Mouse (Mus musculus) embryonic facial prominence, embryonic 11.5 days (tissue): ENCODE results near the gene Bcar3. TPM values are rescaled to one million over a fixed set of nuclear protein-coding genes. Genes with fewer than 3 reads are reported as not detected.

Experiments
- ATAC-seq: fragments of 200-750 bp; cut with Nextera tagmentation; replicated peaks from 2 replicates; pipeline ENCODE4 v1.8.0; 2017; ENCODE audit warnings: low read depth; ENCODE audit not compliant: insufficient number of reproducible peaks, low FRiP score, low TSS enrichment
- DNase-seq: peaks from one replicate; pipeline ENCODE4 v3.0.0-alpha.2; 2015; ENCODE audit warnings: low spot score
- H3K27ac ChIP-seq: fragments of 300-500 bp; sonication (generic); replicated peaks from 2 replicates; pipeline ENCODE4 v1.5.1; 2014; ENCODE audit warnings: mild to moderate bottlenecking, low read depth, low read length, control low read depth
- H3K27me3 ChIP-seq: fragments of 300-500 bp; sonication (generic); 2 replicates; pipeline ENCODE4 v1.6.1; 2014; ENCODE audit warnings: mild to moderate bottlenecking, low read length, moderate library complexity, mixed read lengths; ENCODE audit not compliant: control insufficient read depth, insufficient read depth
- H3K36me3 ChIP-seq: fragments of 300-500 bp; sonication (generic); replicated peaks from 2 replicates; pipeline ENCODE4 v1.6.1; 2014; ENCODE audit warnings: low read depth, mild to moderate bottlenecking, low read length, moderate library complexity, mixed read lengths; ENCODE audit not compliant: control insufficient read depth, insufficient read depth
- H3K4me1 ChIP-seq: fragments of 300-500 bp; sonication (generic); 2 replicates; pipeline ENCODE4 v1.6.1; 2014; ENCODE audit warnings: low read length, mixed read lengths; ENCODE audit not compliant: control insufficient read depth, insufficient read depth
- H3K4me2 ChIP-seq: fragments of 300-500 bp; sonication (generic); 2 replicates; pipeline ENCODE4 v1.6.1; 2014; ENCODE audit warnings: low read depth, mild to moderate bottlenecking, control low read depth, low read length, moderate library complexity
- H3K4me3 ChIP-seq: fragments of 300-500 bp; sonication (generic); 2 replicates; pipeline ENCODE4 v1.5.1; 2014; ENCODE audit warnings: low read depth, low read length, control low read depth
- H3K9ac ChIP-seq: fragments of 300-500 bp; sonication (generic); replicated peaks from 2 replicates; pipeline ENCODE4 v1.6.1; 2014; ENCODE audit warnings: mild to moderate bottlenecking, control low read depth, low read length
- H3K9me3 ChIP-seq: fragments of 300-500 bp; sonication (generic); replicated peaks from 2 replicates; pipeline ENCODE4 v1.6.1; 2016; ENCODE audit warnings: mild to moderate bottlenecking, low read length, inconsistent platforms, mixed read lengths; ENCODE audit not compliant: control insufficient read depth
- WGBS: fragments of 180-500 bp; shearing (Covaris S2); extraction: QIAGEN DNeasy Blood & Tissue Kit; methylation state at CpG from one replicate; pipeline ENCODE4 v1.1.7; 2014; 5-methylcytosine and 5-hydroxymethylcytosine counted together
- polyA plus RNA-seq: library from polyadenylated mRNA; unstranded; fragments of >200 nt; fragmentation: Nextera tagmentation; extraction: Ambion mirVana; gene quantifications from 2 replicates; pipeline ENCODE4 v1.2.1, GENCODE M21; 2014

The Bcar3 gene
- polyA plus RNA-seq, 1 experiment from 2014 or later = 8.4 TPM

- Histone ChIP-seq H3K4me2 (no peak overlapping the region), H3K4me1 (0 out of 2 replicates have a peak, but pooled peaks cover 2% of the 10 kb centered on the region), H3K4me3 (no peak overlapping the region), H3K9me3 (no peaks in the 10 kb centered on the region), H3K9ac (no peak overlapping the region), H3K27me3 (no peaks in the 10 kb centered on the region), H3K27ac (no peak overlapping the region), H3K36me3 (no peaks in the 10 kb centered on the region)
- DNase-seq (no peak), ATAC-seq (no peak)
- whole genome bisulfite sequencing = 88% methylated on average over 14 of the region's 14 CpGs
These were observed 218.0 kb downstream of the Bcar3 start for GRCm38 (mm10) chr3:122511721-122512619.

- peaks cover 8% of the 10 kb centered on the region; the same call in 1 of the 2 replicates for H3K4me1 ChIP-seq
- H3K27me3 ChIP-seq = no peaks in the 10 kb centered on the region
- WGBS = 91% methylated on average over 16 of the region's 16 CpGs
- H3K36me3 ChIP-seq = no peaks in the 10 kb centered on the region
- H3K9me3 ChIP-seq = no peaks in the 10 kb centered on the region
- H3K4me3 ChIP-seq = no peak overlapping the region
- ATAC-seq (no peak), DNase-seq (no peak)
- H3K4me2 ChIP-seq = no peak overlapping the region
- no peak overlapping the region for H3K9ac ChIP-seq
- no peak overlapping the region for H3K27ac ChIP-seq
These were observed 218.9 kb downstream of the Bcar3 start for GRCm38 (mm10) chr3:122512725-122513375.

- 67% methylated on average over 6 of the region's 6 CpGs for WGBS
- H3K36me3 ChIP-seq = no peaks in the 10 kb centered on the region
These were observed 221.8 kb downstream of the Bcar3 start for GRCm38 (mm10) chr3:122515568-122516326.

DNA sequence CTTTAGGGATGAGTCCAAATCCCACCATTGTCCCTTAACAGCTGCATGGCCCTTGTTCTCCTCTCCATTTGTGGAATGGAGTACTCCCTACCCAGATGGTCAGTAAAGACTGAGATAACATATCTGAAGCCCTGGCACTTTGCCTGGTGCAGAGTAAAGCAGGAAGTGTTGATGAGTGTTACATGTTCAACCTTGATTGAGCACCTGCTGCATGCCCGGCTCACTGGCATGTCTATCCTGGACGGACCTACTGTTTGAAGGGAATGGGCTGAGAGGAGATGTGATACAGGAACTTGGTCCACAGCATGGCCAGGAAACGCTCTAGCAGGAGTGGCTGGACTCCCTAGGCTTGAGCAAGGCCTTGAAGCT is 222.4 kb downstream of the Bcar3 start:
- H3K4me1 ChIP-seq = peaks cover 7% of the 10 kb centered on the region
- no peaks in the 10 kb centered on the region for H3K27me3 ChIP-seq
- H3K36me3 ChIP-seq = no peaks in the 10 kb centered on the region
- H3K4me2 ChIP-seq = no peak overlapping the region
- H3K9ac ChIP-seq = no peak overlapping the region
- H3K4me3 ChIP-seq = no peak overlapping the region
- no peak for ATAC-seq
- no peaks in the 10 kb centered on the region for H3K9me3 ChIP-seq
- no peak overlapping the region for H3K27ac ChIP-seq
- DNase-seq = no peak
- WGBS = 94% methylated on average over 3 of the region's 3 CpGs

More at GRCm38 (mm10) chr3:122515568-122516326, 221.8 kb downstream of the Bcar3 start:
- Histone ChIP-seq H3K27me3 (no peaks in the 10 kb centered on the region), H3K4me2 (no peak overlapping the region), H3K4me3 (no peak overlapping the region), H3K9me3 (no peaks in the 10 kb centered on the region), H3K9ac (no peak overlapping the region), H3K27ac (no peak overlapping the region), H3K4me1 (peaks cover 7% of the 10 kb centered on the region)
- no peak for ATAC-seq
- DNase-seq = no peak

- ATAC-seq (peak; percentile 34; the same call in 1 of the 2 replicates), DNase-seq (no peak)
- no peak overlapping the region for H3K9ac ChIP-seq
- no peak overlapping the region for H3K4me3 ChIP-seq
- H3K27me3 ChIP-seq = no peaks in the 10 kb centered on the region
- H3K9me3 ChIP-seq = no peaks in the 10 kb centered on the region
- 38% methylated on average over 4 of the region's 4 CpGs for WGBS
- peaks cover 7% of the 10 kb centered on the region for H3K4me1 ChIP-seq
- no peaks in the 10 kb centered on the region for H3K36me3 ChIP-seq
- no peak overlapping the region for H3K4me2 ChIP-seq
- peak overlapping the region; percentile 70 for H3K27ac ChIP-seq
These were observed 223.8 kb downstream of the Bcar3 start for GRCm38 (mm10) chr3:122517726-122518125.

DNA sequence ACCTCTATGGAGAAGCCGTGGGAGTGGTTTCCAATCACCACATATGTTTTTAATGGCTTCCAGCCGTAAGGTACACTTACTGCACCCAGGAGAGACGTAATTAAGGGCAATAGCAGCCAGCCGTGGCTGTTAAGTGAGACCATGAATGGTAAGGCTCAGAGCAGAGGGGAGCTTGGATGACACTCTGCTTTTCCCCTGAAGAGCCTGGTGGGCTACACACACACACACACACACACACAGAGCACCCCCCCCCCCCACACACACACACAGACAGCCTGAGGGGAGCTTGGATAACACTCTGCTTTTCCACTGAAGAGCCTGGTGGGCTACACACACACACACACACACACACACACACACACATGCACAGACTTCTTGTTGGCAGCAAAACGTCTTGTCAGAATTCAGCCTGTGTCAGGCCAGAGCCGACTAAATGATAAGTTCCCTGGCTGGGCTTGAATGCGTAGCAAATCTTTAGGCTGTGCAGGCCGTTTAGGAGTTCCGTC is 224.3 kb downstream of the Bcar3 start:
- DNase-seq = peak; percentile 95
- no peak overlapping the region for H3K4me3 ChIP-seq
- no peaks in the 10 kb centered on the region for H3K27me3 ChIP-seq
- no peak overlapping the region for H3K9ac ChIP-seq
- H3K4me2 ChIP-seq = no peak overlapping the region; the same call in 1 of the 2 replicates
- H3K4me1 ChIP-seq = peaks cover 7% of the 10 kb centered on the region
- no peak overlapping the region for H3K27ac ChIP-seq
- ATAC-seq = peak; percentile 89
- H3K9me3 ChIP-seq = no peaks in the 10 kb centered on the region
- H3K36me3 ChIP-seq = no peaks in the 10 kb centered on the region
- 32% methylated on average over 9 of the region's 9 CpGs for WGBS

DNA sequence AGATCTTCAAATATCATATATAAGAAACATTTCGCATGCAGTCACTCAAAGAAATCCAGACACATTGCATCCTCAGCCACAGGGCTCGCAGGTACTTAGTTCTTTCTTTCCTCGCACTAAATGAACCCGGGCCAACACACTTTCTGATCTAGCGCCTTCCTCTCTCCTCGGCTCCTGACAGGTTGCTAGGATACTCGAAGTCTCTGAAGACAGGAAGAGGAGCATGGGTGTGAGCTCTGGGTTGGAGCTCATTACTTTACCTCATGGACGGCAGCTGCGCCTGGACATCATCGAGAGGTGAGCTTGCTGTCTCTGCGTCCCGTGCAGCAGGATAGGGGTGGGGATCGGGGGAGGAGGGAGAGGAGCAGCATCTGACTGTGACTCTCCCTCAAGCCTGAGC is 225.1 kb downstream of the Bcar3 start:
- DNase-seq (peak; percentile 38), ATAC-seq (no peak)
- Histone ChIP-seq H3K27me3 (no peaks in the 10 kb centered on the region), H3K27ac (no peak overlapping the region; the same call in 1 of the 2 replicates), H3K4me1 (peaks cover 7% of the 10 kb centered on the region), H3K9ac (no peak overlapping the region), H3K4me2 (no peak overlapping the region), H3K4me3 (no peak overlapping the region), H3K36me3 (no peaks in the 10 kb centered on the region), H3K9me3 (no peaks in the 10 kb centered on the region)
- 43% methylated on average over 13 of the region's 13 CpGs for WGBS
